Mouse (Mus musculus): ENCODE results near the gene 5730522E02Rik.

5730522E02Rik gene

DNA sequence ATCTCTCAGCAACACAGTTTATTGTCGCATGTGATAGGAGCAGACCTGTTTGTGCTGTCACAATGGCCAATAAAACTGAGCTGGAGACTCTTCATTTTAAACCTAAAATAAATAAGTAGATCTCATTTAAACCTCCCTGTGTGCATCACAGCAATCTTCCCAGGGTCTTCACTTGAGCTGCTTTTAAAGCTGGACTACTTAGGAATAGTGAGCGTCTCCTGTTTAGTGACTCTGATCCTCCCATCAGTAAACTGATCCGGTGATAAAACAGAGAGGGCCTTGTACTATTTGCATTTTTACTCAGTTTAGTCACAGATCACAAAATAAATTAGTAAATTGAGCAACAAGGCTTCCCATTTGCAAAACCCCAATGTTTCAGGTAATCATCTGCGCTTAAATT, 206.5 kb downstream of the 5730522E02Rik start:
- no peak for DNase-seq (ENCODE audit: low spot score in 2 of 2)

GRCm38 (mm10) chr11:25999738-26000137, 210.8 kb downstream of the 5730522E02Rik start:
- no peak for DNase-seq (ENCODE audit: low spot score in 2 of 2)

GRCm38 (mm10) chr11:25997469-25997868, 213.1 kb downstream of the 5730522E02Rik start:
- DNase-seq (ENCODE audit: low spot score in 2 of 2) = no peak

- DNase-seq (ENCODE audit: low spot score in 2 of 2) = no peak
These were observed 216.4 kb downstream of the 5730522E02Rik start for GRCm38 (mm10) chr11:25994128-25994527.

GRCm38 (mm10) chr11:25992216-25992615, 218.3 kb downstream of the 5730522E02Rik start:
- no peak for DNase-seq (ENCODE audit: low spot score in 2 of 2)

DNA sequence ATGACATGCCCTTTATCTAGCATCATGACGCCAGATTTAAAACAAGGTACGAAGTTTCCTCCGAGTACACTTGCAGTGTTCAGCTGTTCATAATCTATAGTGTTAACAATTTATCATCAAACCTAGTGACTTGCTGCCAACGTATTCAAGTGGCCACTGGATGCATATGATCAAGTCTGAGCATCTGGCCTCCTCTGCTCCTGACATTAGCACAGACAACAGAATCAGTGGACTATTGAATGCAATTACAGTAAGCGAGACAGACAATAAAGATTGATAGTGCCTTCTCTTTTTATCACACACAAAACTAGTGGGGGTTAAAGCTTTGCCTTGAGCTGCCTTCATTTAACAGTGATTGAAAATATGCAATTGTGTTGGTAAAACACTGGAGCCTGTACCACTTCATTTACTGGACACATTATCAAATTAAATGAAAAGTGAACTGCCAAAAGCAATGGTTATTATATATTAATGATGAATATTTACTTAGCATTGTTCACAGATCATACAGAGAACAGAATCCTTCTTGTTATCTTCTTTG, 231.8 kb downstream of the 5730522E02Rik start:
- no peak for DNase-seq (ENCODE audit: low spot score in 2 of 2)

GRCm38 (mm10) chr11:25941504-25941903, 269.1 kb downstream of the 5730522E02Rik start:
- no peak for DNase-seq (ENCODE audit: low spot score in 2 of 2)

- no peak for DNase-seq (ENCODE audit: low spot score in 2 of 2)
These were observed 269.8 kb downstream of the 5730522E02Rik start for GRCm38 (mm10) chr11:25940716-25941294.

GRCm38 (mm10) chr11:25926267-25926666, 284.3 kb downstream of the 5730522E02Rik start:
- DNase-seq (ENCODE audit: low spot score in 2 of 2) = no peak

DNA sequence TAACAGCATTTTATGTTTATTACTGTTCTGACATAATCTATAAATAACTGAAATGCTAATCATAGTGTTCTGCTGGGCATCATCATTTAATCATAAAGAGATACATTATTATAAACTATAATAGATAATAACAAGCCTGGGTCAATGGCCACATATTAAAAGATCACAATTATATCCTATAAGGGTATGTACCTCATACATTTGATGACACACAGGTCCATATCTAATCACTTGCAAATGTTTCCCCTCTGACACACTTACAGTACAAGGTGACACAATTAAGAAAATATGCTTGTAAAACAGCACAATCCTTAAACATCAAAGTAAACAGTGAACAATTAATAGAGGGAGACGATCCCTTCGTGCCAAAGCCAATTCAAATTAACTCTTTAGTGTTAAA, 308.2 kb downstream of the 5730522E02Rik start:
- DNase-seq (ENCODE audit: low spot score in 2 of 2) = no peak

DNA sequence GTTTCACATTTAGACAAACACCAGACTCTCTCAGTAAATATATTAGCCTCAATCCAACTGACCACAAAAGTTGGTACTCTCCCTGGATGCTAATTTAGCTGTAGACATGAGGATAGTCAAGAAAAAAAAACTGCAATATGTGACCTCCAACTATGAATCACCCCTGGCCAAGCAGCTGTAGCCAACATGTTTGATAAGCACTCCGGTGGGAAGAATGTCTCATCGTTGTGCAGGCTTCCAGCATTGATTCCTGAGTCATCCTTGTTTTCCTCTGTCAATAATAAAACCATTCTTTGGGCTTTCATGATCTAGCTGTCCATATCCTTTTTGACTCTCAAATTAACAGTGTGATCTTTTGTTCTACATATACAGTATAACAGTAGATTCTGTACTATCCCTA, 308.9 kb downstream of the 5730522E02Rik start:
- no peak for DNase-seq (ENCODE audit: low spot score in 2 of 2)

DNA sequence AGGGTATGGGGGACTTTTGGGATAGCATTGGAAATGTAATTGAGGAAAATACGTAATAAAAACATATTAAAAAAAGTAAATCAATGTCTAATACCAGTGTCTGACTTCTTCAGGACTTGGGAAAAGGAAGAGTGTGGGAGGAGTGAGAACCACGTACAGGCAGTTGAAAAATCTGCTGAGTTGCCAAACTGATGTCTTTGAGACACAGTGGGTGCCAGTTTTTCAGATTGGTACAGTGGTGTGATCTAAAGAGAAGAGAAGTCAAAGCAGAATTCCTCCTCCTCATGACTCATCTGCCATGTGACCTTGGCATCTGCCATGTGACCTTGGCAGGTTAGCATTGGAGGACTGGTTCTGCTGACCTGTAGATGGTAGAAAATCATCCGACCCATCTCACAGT, 316.7 kb downstream of the 5730522E02Rik start:
- DNase-seq (ENCODE audit: low spot score in 2 of 2) = no peak

GRCm38 (mm10) chr11:25872983-25873382, 337.6 kb downstream of the 5730522E02Rik start:
- no peak for DNase-seq (ENCODE audit: low spot score in 2 of 2)

DNA sequence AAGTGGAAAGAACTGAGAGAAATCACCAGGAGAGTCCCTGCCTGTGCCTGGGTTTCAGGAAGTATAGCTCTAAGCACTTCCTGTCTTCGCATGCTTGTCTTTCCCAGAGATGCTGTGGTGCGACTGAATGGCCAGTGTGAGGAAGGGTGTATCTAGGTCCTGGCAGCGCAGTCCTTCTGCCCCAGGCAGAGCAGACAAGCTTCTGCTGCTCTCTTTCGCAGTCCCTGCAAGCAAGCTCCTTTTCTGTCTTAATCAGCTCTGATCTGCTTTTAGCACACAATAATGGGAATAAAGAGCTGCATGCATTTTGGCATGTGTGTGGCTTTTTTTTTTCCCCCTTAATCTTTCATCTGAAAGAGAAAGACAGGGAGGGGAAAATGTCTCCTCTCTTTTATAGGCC, 338.2 kb downstream of the 5730522E02Rik start:
- DNase-seq (ENCODE audit: low spot score in 2 of 2) = no peak

DNA sequence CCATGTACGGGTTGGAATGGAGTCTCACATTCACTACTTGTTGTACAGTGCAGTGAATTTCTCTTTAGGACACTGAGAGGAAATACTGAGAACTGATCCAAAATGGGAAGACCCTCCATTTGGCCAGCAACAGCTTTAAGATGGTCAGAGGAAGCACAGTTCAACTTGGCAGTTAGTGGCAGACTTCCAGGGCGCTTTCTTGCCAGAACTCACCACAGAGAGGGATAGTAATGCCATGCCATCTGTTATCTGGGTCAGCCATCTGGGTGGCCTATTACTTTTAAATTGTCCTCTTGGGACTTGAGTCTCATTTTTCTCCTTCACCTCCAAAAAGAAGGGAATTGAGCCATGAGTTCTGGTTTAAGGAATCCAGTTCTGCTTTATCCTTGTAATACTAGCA, 344.3 kb downstream of the 5730522E02Rik start:
- no peak for DNase-seq (ENCODE audit: low spot score in 2 of 2)

DNA sequence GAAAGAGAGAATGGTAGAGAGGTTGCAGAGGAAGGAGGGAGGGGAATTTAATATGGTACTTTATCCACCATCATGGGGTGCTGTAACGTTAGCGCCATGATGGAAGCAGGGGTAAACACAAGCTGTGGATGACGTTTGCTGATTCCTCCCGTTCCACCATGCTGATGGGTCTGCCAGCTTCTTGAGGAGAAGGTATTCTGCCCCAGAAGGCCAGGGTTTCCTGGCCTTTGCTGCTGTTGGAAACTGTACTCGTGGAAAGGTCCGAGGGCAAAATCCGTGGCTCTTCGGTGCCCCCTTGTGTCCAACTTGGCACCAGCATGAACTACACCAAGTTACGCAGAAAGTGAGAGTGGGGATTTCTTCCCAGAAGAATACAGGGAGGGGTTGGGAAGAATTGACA, 347.9 kb downstream of the 5730522E02Rik start:
- DNase-seq (ENCODE audit: low spot score in 2 of 2) = peak; percentile 3 to 60

DNA sequence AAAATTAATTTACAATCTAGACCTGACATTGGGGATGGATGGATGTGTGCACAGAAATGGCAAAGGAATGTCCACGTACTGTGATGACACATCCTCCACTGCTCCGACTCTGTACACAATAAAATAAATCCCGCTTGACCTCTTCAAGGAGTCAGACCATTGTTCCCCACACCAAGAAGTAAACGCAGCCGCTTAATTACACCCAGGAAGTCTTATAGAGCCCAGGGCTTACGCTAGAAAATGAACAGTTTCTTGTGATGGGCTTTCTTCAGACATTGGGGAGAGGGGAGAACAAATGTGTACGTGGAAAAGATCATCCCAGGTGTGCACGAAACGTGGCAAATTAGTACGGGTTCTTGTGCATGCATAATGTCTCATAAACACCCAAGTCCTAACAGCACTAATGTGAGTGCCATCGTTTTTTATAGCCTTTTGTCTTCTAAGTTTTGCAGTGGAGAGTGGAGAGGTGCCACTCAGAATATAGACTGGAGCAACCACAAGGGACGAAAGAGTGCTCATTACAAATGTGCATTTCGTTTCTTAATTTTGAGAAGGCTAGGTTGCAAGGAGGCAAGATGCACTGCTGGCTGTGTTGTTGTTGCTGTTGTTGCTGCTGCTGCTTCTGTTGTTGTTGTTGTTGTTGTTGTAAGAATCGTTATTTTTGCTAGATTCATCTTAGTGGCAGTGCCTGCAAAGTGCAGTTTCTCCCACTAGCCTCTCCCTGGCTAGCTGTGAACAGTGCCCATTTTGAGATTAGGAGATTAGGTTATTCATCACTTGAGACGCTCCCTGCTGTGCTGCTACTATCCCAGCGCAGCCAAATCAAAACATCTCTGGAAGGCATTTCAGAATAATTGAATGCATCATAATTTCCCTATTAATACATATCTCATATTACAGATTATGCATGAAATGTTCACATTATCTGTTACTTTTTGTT, 353.7 kb downstream of the 5730522E02Rik start:
- no peak for DNase-seq (ENCODE audit: low spot score in 2 of 2)

GRCm38 (mm10) chr11:25855794-25856193, 354.8 kb downstream of the 5730522E02Rik start:
- no peak for DNase-seq (ENCODE audit: low spot score in 2 of 2)

DNA sequence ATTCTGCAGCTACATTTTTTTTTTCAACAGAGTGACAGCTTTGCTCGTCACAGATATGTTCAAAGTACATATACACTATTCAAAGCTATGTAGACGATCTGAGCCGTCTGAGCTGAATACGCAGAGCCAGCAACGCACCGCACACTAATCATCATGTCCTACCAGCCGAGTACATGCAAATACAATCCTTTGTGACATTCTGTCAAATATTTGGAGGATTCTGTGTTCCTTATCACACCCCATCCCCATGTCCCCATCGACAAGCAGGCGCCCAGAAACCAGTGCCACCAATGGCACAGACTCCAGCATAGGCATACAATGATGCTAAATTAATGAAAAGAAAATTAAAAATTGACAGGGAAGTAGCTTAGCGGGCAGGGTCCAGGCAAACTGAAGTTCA, 356.3 kb downstream of the 5730522E02Rik start:
- DNase-seq (ENCODE audit: low spot score in 2 of 2) = no peak

GRCm38 (mm10) chr11:25853032-25853431, 357.5 kb downstream of the 5730522E02Rik start:
- DNase-seq (ENCODE audit: low spot score in 2 of 2) = no peak

GRCm38 (mm10) chr11:25848824-25849644, 361.5 kb downstream of the 5730522E02Rik start:
- DNase-seq (ENCODE audit: low spot score in 2 of 2) = no peak

DNA sequence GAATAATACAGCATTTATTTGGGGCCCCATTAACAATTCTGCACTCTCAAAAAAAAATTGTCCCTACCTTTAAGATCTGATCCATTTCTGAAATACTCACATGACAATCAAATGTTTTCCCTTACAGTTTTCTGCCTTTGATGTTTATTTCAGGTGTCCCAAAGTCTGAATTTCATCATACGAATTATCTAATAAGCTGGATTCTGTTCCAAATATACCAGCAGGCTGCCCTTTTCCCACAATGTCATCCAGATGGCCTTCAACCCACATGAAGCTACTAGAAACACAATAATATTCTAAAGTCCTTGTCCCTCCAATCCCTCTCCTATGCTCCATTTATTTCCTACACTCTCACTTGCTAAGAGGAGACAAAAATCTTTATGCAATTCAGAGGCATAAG, 372.1 kb downstream of the 5730522E02Rik start:
- DNase-seq (ENCODE audit: low spot score in 2 of 2) = no peak
